Mouse (Mus musculus) ovary, postnatal 36 days (tissue): ENCODE results near the gene Depdc7.

Experiments used
- DNase-seq: peaks from one replicate; pipeline ENCODE4 v3.0.0; 2022; ENCODE audit warnings: low spot score, mixed read lengths

Depdc7 gene

DNA sequence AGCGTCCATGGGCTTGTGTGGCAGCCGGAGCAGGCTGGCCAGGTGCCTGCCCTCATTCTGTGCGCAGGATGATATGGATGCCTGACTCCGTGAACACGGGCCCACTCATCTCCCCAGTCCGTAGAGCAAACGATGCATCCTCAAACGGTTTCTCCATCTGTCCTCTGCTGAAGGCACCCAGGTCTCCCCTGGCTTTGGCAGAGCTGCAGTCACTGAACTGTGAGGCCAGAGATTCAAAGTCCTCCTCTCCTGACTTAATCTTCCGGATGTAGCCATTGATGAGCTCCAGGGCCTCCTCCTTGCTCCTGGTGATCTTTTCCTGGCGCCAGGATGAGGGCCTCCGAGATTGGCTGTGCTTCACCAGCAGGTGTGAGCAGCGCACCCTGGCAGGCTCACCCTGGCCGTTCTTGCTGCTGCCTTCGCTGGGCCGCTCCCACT, 28.4 kb downstream of the Depdc7 start:
- no peak for DNase-seq

DNA sequence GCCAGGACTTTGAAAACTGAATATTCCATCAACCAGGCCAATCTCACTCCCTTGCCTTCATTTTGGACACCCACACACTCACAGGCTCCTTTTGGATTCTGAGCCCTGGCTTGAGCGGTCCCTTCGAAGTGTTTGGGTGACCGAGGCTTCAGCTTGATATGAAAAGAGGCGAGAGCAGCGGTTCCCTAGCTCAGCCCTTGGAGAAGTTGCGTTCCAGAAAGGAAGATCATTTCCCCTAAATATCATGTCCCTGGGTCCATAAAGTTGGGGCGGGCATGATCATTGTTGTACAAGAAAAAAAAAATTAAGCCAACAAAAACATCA, 30.2 kb downstream of the Depdc7 start:
- DNase-seq, result no peak

DNA sequence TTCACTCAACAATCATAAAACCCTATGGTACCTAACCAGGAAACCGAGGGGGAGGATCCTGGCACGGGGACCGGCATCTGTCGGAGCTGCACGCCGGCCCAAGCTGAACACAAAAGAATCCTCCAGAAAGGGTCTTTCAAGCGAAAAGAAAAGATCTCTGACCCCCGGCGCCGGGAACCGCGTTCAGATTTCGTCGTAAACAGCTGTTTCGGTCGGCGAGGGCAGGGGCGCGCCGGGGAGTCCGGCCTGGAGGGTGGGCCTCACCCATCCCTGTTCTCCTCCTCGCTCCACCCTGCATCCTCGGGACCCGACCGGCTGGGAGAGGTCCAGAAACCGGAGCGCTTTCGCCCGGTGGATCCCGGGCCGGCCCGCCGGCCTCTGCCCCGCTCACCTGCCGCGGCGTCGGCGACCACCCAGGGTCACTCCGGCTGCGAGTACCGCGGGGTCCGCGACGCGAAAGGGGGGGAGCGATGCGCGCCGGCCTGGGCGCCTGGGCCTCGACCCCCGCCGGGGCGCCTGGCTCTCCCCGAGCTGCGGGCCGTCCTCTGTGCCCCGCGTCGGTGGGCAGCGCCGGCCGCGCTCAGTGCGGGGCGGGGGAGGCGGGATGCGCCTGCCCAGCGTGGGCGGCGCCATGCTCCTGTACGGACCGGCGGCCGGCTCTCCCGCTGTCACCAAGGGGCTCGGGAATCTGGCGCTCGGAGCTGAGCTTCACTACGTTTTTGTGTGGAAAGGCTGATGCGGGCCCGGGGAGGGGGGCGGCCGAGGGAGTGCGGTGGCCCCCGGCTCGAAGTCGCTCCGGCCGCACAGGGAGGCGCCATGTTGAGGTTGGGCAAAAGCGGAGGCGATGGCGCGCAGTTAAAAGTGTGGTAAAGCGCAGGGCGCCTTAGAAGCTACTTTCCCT, 30.8 kb downstream of the Depdc7 start, which contains the start of gene Tcp11l1:
Tcp11l1 (minus strand) TSS at position 585 of the 901 bp plus-strand sequence.
- DNase-seq, result peak; percentile 72

DNA sequence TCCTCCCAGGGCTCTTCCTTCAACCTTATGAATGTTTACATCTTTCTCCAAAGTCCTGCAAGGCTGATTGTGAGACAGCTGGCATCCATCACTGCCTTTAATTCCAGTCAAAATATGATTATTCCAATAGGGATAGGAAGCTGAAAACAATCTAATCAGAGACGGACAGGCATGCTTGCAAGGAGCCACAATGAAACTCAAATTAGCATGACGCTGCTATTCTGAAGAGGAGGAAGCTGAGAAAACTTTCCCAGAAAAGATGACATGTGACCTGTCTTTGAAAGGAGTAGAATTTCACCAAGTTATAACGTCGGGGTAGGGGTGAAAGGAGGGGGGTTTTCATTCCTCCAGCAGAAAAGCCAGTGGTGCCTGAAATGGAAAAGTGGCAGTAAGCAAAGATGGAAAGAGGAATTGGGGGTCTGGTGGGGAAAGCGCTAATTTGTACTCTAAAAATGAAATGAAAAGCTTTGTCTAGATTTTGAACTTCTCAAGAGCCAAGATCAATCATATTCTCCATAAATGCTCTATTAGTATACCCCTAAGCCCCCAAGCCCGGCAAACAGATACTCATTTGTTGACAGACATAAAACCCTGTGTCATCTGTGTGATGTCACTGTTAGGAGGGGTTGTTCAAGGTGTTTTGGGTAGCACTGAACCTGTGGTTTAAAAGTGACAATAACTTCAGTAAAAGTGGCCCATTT, 31.9 kb downstream of the Depdc7 start:
- no peak for DNase-seq

DNA sequence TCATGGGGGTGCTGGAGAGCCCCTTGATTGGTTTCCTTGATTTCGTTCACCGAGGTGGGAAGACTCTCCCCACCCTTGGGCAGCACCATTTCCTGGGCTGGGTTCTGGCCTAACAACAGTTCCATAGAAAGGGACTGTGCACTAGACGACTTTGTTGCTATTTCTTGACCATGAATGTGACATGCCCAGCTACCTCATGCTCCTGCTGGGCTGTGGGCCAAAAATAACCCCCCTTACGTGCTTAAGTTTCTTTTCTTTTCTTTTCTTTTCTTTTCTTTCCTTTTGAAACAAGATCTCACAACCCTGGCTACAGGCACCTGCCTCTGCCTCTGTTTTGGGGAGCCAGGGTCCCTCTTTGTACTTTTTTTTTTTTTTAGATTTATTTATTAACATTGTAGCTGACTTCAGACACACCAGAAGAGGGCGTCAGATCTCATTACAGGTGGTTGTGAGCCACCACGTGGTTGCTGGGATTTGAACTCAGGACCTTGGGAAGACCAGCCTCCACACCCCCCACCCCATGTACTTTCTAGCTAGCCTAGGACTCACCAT, 32.8 kb downstream of the Depdc7 start:
- DNase-seq, result no peak

DNA sequence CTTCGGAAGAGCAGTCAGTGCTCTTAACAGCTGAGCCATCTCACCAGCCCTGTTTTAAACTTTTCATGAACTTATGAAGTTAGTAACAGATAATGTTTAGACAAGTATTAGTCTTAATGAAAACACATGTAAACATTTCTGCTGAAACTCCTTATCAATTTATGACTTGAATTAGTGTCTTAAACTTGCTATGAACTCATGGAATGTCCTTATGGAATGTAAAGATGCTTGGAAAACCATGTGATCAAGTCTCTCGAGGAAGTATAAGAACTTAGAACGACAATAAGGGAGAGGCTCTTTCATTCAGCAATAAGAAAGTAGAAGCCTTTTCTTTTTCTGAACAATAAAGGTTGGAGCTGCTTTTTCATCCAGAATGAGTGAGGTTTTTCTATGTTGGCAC, 38.3 kb downstream of the Depdc7 start:
- no peak for DNase-seq

DNA sequence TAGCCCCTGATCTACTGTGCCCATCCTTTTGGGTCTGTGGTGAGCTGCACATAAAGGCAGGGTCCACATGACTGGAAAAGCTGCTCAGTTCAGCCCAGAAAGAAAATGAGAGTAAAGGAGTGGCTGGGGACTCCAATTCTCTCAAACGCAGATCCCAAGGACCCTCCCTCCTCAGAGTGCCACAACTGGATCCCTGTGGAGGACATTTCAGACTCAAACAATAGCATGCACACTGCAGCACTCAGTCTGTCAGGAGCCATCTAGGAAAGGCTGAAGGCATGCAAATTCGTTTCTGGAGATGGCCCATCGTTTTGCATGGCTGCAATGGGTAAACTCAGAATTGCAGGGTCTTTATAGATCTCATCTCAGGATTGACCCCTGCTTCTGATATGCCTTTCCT, 39.5 kb downstream of the Depdc7 start:
- DNase-seq, result no peak

DNA sequence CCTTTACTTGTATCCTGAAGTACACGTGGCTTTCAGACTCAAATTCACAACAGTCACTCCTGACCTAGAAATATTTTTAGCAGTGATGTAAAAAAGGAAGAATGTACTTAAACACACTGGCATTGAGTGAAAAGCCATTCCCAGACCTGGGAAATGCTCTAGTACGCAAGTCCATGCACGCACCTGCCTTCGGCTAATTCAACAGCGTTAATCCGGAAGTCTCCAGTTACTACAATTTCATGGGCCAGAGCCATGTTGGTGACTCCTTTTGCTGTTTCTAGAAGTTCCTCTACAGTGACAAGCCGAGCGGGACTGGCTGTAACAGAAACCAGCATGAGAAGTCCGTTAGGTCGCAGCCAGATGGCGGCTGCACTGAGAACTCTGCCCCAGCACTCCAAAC, 43.0 kb downstream of the Depdc7 start:
- no peak for DNase-seq

DNA sequence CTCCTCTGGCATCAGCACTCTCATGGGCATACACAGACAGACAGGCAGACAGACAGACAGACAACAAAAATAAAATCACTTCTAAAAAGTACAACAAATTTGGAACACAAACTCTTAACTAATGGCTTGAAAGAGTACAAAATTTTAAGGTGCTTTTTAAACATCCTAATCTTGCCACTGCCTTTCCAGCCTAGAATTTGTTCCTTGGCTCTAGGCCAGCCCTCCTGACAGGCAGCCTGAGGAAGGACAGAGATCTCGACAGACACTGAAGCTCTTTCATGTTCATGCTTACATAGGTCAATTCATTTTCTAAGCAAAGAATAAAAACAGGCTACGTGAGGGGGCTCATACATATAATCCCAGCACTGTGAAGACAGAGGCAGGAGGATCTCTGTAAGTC, 50.1 kb downstream of the Depdc7 start:
- DNase-seq, result no peak

DNA sequence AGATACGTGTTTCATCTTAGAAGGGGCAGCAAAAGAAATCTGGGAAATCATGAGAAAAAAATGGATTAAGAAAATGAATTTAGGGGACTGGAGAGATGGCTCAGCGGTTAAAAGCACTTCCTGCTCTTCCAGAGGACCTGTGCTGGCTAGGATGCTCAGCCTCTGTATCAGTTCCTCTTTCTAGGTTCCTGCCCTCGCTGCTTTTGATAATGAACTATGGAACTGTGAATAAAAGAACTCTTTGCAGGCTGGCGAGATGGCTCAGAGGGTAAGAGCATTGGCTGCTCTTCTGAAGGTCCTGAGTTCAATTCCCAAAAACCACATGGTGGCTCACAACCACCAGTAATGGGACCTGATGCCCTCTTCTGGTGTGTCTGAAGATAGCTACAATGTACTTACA, 52.0 kb downstream of the Depdc7 start:
- DNase-seq, result no peak

DNA sequence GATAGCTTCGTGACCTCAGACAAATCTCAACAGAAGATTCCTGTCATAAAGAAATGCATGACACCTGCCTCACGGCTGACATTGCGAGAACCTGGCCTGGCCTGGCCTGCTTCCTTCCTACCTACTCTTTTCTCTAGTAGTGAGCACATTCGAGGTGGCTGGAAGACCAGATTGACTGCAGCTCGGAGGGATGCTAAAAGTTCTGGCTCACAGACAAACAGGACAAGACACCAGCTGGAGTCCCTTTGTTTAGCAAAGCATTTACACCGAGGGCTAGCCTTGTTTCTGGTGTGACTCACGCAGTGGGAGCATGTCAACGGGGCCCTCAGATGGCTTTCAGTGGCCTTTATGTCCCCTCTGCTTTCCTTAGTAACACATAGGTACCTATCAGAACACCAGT, 54.0 kb downstream of the Depdc7 start:
- DNase-seq, result no peak

DNA sequence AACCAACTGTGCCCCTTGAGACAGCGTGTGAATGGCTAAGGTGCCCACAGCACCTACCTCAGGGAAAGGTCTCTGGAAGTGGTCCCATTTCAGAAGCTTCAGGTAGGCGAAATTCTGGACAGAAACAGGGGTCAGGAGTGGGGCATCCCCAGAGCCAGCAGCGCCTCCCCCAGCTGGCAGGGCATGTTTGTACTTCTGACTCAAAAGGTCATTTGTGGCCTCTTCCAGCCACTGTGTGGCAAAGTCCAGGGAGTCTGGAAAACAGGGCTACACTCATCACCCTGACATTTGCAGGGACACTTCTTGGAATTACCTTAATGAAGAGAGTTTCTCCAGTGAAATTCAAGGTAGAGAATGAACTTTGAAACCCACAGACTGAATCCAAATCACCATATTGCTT, 54.4 kb downstream of the Depdc7 start:
- DNase-seq, result no peak

DNA sequence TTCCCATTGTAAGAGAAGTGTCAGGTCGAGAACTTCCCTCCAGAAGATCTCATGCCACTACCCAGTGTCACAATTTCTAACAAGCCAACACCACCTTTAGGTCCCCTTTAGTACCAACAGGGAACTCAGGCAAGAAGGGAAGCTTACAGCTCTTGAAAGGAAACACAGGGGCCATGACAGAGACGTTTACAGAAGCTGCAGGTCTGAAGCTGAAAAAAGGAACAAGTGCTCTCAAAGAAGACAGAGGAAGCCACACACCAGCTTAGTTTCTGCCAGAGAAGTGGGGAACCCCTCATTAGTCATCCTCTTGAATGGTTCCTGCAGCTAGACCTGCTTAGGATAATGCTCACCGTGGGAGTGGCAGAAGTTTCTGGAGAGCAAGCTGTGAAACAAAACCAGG, 55.4 kb downstream of the Depdc7 start:
- DNase-seq, result no peak

DNA sequence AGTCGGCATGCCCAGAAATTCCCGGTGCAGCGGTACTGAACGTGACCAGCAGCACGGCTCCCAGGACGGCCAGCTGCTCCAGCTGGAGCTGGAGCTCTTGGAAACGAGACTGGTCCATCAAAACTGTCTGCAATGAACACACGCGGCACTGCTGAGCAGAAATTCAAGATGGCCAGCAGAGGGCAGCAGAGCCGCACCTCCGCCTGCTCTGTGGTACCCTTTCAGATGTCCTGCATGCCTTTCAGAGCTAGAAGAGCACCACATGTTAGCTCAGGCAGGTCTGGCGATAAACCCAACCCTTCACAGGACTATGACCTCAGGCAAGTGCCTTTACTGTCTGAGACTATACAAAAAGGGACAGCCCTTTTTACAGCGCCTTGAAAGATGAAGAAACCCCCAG, 57.3 kb downstream of the Depdc7 start:
- peak; percentile 77 for DNase-seq

DNA sequence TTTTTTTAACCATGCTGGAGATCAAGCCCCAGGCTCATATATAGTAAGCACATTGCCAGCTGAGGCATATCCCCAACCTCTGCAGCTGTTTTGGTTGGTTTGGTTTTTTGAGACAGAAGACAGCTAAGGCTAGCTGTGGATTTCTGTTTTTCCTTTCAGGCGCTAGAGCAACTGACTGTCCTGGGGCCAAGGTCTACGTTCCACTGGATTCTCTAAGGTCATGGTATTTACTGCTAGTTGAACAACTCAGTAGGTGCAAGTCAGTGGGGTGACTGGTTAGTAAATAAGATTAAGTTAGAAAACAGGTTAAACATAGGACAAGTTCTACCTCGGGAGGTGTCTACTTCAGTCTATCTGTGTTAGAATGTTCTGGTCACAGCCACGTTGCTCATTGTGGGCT, 57.9 kb downstream of the Depdc7 start:
- no peak for DNase-seq

DNA sequence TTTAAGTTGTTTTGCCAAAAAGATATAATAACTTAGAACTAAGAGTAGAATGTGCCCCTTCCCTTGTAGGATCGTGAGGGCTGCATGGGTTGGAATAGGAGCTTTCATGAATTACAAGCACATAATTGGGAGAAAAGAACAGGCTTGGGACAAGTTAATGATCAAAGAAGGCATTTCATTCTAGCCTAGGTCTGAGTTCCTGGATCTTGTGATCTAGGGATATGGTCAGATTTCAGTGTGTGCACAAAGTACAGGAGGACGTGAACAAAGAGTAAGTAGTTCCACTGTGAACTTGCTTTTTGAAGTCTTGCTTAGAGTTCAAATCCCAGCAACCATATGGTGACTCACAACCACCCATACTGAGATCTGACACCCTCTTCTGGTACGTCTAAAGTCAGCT, 65.4 kb downstream of the Depdc7 start:
- no peak for DNase-seq
